Mouse (Mus musculus) midbrain, embryonic 10.5 days (tissue): ENCODE data around the gene Kiss1r. TPM values are rescaled to one million over a fixed set of nuclear protein-coding genes. Genes with fewer than 3 reads are reported as not detected.
"Not testable (repeated sequence)": the region's sequence is repeated elsewhere in the genome, so short reads cannot be mapped to it uniquely, and the experiment has no call there.

Experiments used
- DNase-seq: peaks from one replicate; pipeline ENCODE4 v3.0.0-alpha.2; 2017; ENCODE audit warnings: low spot score
- H3K27ac ChIP-seq: fragments of 300-500 bp; sonication (generic); replicated peaks from 2 replicates; pipeline ENCODE4 v1.5.1; 2016; ENCODE audit warnings: mild to moderate bottlenecking
- H3K27me3 ChIP-seq: fragments of 300-500 bp; sonication (generic); 2 replicates; pipeline ENCODE4 v1.6.1; 2016; ENCODE audit warnings: low read depth, mild to moderate bottlenecking; ENCODE audit not compliant: poor library complexity, severe bottlenecking
- H3K36me3 ChIP-seq: fragments of 300-500 bp; sonication (generic); 2 replicates; pipeline ENCODE4 v1.6.1; 2016; ENCODE audit warnings: mild to moderate bottlenecking, moderate library complexity
- H3K4me1 ChIP-seq: fragments of 300-500 bp; sonication (generic); 2 replicates; pipeline ENCODE4 v1.6.1; 2016
- H3K4me3 ChIP-seq: fragments of 300-500 bp; sonication (generic); 2 replicates; pipeline ENCODE4 v1.5.1; 2016; ENCODE audit warnings: mild to moderate bottlenecking, moderate library complexity
- H3K9me3 ChIP-seq: fragments of 300-500 bp; sonication (generic); replicated peaks from 2 replicates; pipeline ENCODE4 v1.6.1; 2016; ENCODE audit warnings: mild to moderate bottlenecking
- WGBS: fragments of 180-500 bp; shearing (Covaris S2); methylation state at CpG from one replicate; pipeline ENCODE4 v1.1.7; 2016; 5-methylcytosine and 5-hydroxymethylcytosine counted together
- polyA plus RNA-seq: library from polyadenylated mRNA; unstranded; fragments of >200 nt; fragmentation: Nextera tagmentation; extraction: Ambion mirVana; gene quantifications from 2 replicates; pipeline ENCODE4 v1.2.1, GENCODE M21; 2016

Kiss1r gene
- polyA plus RNA-seq, 1 experiment from 2014 or later: 1.0 TPM

DNA sequence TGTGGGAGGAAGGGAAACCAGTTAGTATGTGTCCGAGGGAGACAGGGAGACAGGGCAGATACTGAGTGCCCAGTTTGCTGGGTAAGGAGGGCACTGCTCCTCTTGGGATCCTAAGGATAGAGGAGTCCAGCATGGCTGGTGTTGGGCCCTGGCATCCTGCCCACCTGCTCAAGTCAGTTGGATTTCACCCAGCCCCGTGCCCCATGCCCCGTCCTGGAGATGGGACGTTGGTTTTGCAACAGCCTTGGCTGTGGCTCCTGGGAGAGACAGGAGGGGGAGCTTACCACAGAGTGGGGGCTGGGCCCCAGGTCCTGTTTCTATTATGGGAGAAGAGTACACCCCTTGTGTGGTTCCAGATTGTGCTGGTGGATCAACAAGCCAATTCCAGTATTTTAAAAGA is 32.3 kb upstream of the Kiss1r start:
- Histone ChIP-seq H3K36me3 (no peaks in the 10 kb centered on the region), H3K4me3 (no peak overlapping the region), H3K27me3 (peaks cover 58% of the 10 kb centered on the region), H3K4me1 (peaks cover 30% of the 10 kb centered on the region), H3K27ac (no peak overlapping the region), H3K9me3 (no peaks in the 10 kb centered on the region)
- DNase-seq: no peak
- WGBS: 78% methylated on average over 4 of the region's 4 CpGs

DNA sequence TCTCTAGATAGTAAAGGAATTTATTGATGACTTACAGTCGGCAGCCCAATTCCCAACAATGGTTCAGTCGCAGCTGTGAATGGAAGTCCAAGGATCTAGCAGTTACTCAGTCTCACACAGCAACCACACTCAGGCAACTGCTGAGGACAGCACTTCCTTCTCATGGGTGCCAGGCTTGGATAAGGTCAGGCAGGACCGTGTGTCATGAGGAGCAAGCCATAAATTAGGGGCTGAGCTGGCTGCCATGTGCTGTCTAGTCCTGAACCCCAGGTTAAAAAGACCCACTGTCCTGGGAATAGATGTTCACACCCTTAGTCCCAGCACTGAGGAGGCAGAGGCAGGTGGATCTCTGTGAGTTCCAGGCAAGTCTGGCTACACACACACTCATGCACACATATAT is 31.8 kb upstream of the Kiss1r start:
- 84% methylated on average over 3 of the region's 3 CpGs for WGBS
- not testable (repeated sequence) for H3K36me3 ChIP-seq, H3K9me3 ChIP-seq, DNase-seq, H3K27ac ChIP-seq, H3K4me3 ChIP-seq
- H3K27me3 ChIP-seq: peaks cover 55% of the 10 kb centered on the region
- peaks cover 26% of the 10 kb centered on the region for H3K4me1 ChIP-seq

DNA sequence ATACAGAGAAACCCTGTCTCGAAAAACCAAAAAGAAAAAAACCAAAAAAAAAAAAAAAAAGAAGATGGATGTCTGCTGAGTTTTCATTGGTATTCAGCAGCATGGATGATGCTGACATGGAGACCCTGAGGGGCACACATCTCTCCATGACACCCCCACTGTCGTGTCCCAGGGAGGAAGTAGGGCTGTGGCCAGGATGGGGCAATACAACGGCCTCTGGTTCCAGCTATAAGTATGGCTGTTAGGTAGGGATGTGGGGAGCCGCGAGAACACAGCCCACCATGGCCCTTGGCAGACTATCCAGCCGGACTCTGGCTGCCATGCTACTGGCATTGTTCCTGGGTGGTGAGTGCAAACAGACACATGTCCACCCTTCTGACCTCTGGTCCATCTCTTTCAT is 30.7 kb upstream of the Kiss1r start, which contains the start of gene Elane:
Elane (plus strand) TSS at position 194 of the 400 bp plus-strand sequence.
- peaks cover 54% of the 10 kb centered on the region for H3K27me3 ChIP-seq
- no peak for DNase-seq
- H3K4me3 ChIP-seq: no peak within 1 kb of the TSS
- WGBS: 88% methylated on average over 6 of the region's 6 CpGs
- H3K36me3 ChIP-seq: no peaks in the 10 kb centered on the region
- H3K4me1 ChIP-seq: peaks cover 21% of the 10 kb centered on the region
- H3K27ac ChIP-seq: no peak within 1 kb of the TSS
- no peaks in the 10 kb centered on the region for H3K9me3 ChIP-seq

DNA sequence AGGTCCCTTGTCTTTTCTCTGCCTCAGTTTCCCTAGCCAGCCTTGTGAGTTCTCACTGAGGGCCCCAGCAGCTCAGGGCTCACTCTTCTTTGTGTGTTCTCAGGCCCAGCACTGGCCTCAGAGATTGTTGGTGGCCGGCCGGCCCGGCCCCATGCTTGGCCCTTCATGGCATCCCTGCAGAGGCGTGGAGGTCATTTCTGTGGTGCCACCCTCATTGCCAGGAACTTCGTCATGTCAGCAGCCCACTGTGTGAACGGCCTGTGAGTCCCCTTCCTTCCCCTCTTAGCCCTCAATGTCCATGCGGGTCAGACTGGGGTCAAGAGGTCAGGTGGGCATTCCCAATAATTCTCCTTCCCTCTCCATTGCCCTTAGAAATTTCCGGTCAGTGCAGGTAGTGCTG is 30.2 kb upstream of the Kiss1r start:
- WGBS: 84% methylated on average over 8 of the region's 8 CpGs
- no peak for DNase-seq
- no peaks in the 10 kb centered on the region for H3K36me3 ChIP-seq
- H3K27ac ChIP-seq: no peak overlapping the region
- H3K9me3 ChIP-seq: no peaks in the 10 kb centered on the region
- peaks cover 52% of the 10 kb centered on the region for H3K27me3 ChIP-seq
- peaks cover 21% of the 10 kb centered on the region for H3K4me1 ChIP-seq
- H3K4me3 ChIP-seq: no peak overlapping the region

DNA sequence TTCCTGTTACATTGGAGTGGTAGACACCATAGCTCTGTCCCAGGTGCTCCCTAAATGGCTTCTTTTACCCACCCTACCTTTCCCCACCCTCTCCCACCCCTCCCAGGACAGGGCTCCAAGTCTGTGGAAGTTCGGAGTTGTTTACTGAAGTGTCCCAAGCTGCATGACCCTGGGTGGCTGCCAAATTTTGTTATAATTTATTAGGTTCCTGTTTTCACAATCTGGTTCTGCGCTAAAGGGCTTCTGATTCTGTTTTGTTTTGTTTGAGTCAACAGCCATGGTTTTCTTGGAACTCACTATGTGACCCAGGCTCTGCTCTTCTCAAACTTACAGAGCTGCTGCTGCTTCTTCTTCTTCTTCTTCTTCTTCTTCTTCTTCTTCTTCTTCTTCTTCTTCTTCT is 27.4 kb upstream of the Kiss1r start:
- DNase-seq: no peak
- 97% methylated on average over 2 of the region's 2 CpGs for WGBS
- Histone ChIP-seq H3K9me3 (no peaks in the 10 kb centered on the region), H3K27ac (no peak overlapping the region), H3K4me1 (no peaks in the 10 kb centered on the region), H3K4me3 (no peak overlapping the region), H3K36me3 (peaks cover 6% of the 10 kb centered on the region; the same call in 1 of the 2 replicates), H3K27me3 (peaks cover 29% of the 10 kb centered on the region)

DNA sequence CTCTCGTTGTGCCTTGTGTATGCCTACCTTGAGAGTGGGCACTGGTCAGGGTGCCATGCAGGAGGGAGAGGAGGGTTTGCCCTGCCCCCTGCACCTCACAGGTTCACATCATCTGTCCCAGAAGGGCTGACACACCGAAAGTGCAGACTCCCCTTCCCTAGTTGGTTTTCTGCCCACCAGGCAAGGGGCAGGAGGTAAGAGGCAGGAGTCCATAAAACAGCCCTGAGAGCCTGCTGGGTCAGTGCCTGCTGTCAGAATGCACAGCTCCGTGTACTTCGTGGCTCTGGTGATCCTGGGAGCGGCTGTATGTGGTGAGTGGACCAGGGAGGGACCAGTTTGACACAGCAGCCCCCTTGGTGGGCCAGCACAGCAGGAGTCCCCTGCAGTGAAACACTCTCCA is 26.1 kb upstream of the Kiss1r start, which contains the start of gene Cfd:
Cfd (plus strand) TSS at position 184 of the 400 bp plus-strand sequence.
- no peak within 1 kb of the TSS for H3K4me3 ChIP-seq
- WGBS: 49% methylated on average over 5 of the region's 5 CpGs
- no peaks in the 10 kb centered on the region for H3K4me1 ChIP-seq
- no peaks in the 10 kb centered on the region for H3K9me3 ChIP-seq
- H3K27ac ChIP-seq: no peak within 1 kb of the TSS
- DNase-seq: no peak
- H3K27me3 ChIP-seq: peaks cover 29% of the 10 kb centered on the region
- H3K36me3 ChIP-seq: peaks cover 18% of the 10 kb centered on the region

DNA sequence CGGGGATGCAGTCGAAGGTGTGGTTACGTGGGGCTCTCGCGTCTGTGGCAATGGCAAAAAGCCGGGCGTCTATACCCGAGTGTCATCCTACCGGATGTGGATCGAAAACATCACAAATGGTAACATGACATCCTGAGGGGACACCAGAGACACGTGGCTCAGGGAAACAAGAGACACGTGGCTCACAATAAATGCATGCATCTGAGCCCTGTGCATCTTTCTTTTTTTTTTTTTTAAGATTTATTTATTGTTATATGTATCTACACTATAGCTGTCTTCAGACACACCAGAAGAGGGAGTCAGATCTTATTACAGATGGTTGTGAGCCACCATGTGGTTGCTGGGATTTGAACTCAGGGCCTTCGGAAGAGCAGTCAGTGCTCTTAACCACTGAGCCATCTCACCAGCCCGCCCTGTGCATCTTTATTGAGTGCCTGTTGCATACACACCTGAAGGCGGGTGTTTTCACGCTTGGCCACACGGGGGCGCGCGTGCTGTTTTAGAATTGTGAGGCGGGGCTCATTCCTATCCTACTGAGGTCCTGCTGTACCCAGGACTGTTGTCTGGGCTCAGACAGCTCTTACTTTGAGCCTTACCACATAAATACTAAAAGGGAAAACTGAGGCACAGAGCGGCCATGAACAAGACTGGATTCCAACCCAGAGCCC is 24.2 kb upstream of the Kiss1r start:
- peaks cover 46% of the 10 kb centered on the region for H3K27me3 ChIP-seq
- H3K9me3 ChIP-seq, H3K4me1 ChIP-seq, H3K27ac ChIP-seq, H3K4me3 ChIP-seq: not testable (repeated sequence)
- peaks cover 37% of the 10 kb centered on the region for H3K36me3 ChIP-seq
- DNase-seq: peak; percentile 84
- 47% methylated on average over 22 of the region's 22 CpGs for WGBS

DNA sequence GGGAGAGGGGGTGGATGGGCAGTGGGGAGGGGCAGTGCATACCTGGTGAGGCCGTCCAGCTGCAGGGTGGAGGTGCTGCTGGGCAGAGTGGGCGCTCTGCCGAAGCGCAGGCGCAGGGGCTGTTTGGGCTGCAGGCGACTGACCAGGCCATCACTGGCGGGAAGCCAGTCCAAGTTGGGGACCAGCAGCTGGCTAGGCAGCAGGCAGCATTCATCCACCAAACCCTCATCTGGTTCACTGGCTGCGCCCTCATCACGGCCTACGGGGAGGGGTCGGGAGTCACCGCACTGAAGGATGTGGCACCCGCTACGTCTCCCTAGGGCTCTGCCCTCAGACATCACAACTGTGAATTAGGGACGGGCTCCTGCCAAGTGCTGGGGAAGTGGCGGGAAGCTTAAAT is 20.5 kb upstream of the Kiss1r start:
- WGBS: 95% methylated on average over 16 of the region's 16 CpGs
- Histone ChIP-seq H3K4me3 (no peak overlapping the region), H3K9me3 (no peaks in the 10 kb centered on the region)

DNA sequence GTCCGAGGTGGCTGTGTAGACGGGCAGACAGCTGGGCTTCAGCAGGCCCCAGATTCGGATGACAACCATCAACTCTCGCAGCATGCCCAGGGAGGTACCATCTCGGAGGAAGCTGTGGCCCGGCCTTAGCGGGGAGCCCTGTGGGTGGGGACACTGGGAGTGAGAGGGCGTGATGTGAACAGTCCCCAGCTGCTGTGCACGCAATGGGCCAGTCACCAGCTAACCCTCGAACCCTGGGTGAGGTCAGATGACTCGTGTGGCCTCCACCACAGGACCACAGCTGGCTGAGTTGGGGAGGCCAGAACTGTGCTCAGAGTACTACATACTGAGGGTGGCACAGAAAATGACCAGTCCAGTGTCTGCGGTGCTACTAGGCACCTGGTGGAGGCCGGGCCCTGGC is 20.0 kb upstream of the Kiss1r start:
- Histone ChIP-seq H3K4me3 (no peak overlapping the region), H3K36me3 (peaks cover 68% of the 10 kb centered on the region), H3K9me3 (no peaks in the 10 kb centered on the region), H3K27me3 (peaks cover 62% of the 10 kb centered on the region), H3K4me1 (peaks cover 26% of the 10 kb centered on the region), H3K27ac (no peak overlapping the region)
- no peak for DNase-seq
- WGBS: 92% methylated on average over 13 of the region's 13 CpGs

More for the DNA sequence above, 20.5 kb upstream of the Kiss1r start:
- Histone ChIP-seq H3K27me3 (peaks cover 60% of the 10 kb centered on the region), H3K4me1 (peaks cover 21% of the 10 kb centered on the region), H3K36me3 (peaks cover 62% of the 10 kb centered on the region), H3K27ac (no peak overlapping the region)
- no peak for DNase-seq

DNA sequence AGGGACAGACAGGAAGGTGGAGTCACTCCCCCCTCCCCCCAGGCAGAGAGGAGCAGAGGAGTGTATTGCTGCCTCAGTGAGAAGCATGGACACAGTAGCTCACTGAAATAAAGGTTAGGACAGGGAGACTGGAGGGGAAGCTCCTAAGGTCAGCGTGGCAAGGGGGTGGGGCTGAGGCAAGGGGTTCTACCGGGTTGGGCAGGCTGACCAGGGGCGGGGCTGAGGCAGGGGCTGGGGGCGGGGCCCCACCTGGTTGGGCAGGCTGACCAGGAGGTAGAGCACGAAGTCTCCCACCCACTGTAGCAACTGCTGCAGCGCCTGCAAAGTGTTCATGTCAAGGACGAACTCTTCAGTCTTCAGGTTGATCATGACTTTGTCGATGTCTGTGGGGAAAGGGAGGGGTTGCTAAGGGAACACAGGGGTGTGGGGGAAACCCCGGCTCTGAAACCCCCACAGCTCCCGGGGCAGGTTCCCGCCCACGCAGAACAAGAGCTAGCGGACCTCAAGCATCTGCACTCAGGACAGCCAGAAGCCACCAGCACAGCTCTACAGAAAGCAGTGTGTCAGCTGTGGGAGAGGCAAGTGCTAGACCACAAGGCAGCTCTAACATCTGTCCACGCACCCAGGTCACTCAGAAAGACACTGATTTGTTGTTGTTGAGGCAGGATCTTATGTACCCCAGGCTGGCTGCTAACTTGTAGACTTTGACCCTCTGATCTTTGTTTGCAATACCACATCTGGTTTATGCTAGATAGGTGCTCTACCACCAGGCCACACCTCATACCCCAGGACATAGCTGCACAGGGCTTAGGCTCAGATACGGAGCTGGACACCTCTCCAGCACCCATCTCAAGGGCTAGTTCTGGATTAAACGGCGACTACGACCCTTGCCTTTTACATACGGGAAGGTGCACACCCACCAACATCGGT is 19.2 kb upstream of the Kiss1r start:
- no peak overlapping the region for H3K27ac ChIP-seq
- no peak overlapping the region for H3K4me3 ChIP-seq
- peaks cover 32% of the 10 kb centered on the region for H3K4me1 ChIP-seq
- peaks cover 74% of the 10 kb centered on the region for H3K36me3 ChIP-seq
- no peak for DNase-seq
- no peaks in the 10 kb centered on the region for H3K9me3 ChIP-seq
- WGBS: 54% methylated on average over 20 of the region's 20 CpGs
- peaks cover 69% of the 10 kb centered on the region for H3K27me3 ChIP-seq

DNA sequence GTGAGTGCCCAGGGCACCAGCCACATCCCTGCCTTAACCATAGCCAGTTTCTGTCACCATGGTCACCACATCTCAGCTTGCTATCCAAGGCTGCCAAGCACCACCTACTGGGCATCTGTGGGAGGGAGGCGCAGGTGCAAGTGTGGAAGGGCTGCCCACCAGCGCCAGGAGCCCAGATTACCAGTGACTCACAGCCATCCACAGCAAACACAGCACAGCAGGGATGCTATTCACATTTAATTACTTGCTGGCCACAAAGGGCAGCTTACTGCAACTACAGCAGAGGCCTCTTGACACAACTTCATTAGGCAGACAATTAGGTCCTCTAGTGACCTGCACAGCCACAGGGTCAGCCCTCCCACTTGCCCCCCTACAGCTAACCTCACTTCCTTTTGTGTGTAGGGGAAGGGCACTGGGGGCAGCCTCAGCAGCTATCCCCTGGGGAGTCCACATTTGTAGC is 15.8 kb upstream of the Kiss1r start:
- peak; percentile 51 for DNase-seq

DNA sequence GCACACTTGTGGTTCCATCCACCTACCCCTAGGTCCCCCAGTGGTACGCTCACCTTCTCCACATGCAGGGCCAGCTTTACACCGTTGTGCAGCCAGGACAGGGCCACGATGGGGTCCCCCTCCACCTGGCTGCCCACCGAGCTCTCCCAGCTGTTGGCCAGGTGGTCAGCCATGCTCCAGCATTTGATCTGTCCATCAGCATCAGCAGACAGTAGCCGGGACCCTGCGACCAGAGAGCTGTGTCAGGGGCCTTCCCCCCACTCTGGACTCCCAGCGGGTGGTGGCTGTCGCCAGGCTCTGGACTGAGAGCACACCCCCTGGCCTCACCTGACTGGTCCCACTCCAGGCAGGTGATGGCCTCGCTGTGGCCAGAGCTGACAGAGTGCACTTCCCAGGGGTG is 10.1 kb upstream of the Kiss1r start:
- Histone ChIP-seq H3K36me3 (peaks cover 70% of the 10 kb centered on the region), H3K27me3 (peaks cover 39% of the 10 kb centered on the region), H3K4me3 (no peak overlapping the region), H3K27ac (no peak overlapping the region), H3K9me3 (no peaks in the 10 kb centered on the region), H3K4me1 (peaks cover 32% of the 10 kb centered on the region)
- 91% methylated on average over 9 of the region's 9 CpGs for whole genome bisulfite sequencing
- no peak for DNase-seq

More for the DNA sequence above, 15.8 kb upstream of the Kiss1r start:
- Histone ChIP-seq H3K4me3 (no peak overlapping the region), H3K27ac (no peak overlapping the region), H3K9me3 (no peaks in the 10 kb centered on the region), H3K36me3 (peaks cover 86% of the 10 kb centered on the region), H3K4me1 (peaks cover 33% of the 10 kb centered on the region), H3K27me3 (peaks cover 82% of the 10 kb centered on the region)
- 13% methylated on average over 2 of the region's 2 CpGs for whole genome bisulfite sequencing

DNA sequence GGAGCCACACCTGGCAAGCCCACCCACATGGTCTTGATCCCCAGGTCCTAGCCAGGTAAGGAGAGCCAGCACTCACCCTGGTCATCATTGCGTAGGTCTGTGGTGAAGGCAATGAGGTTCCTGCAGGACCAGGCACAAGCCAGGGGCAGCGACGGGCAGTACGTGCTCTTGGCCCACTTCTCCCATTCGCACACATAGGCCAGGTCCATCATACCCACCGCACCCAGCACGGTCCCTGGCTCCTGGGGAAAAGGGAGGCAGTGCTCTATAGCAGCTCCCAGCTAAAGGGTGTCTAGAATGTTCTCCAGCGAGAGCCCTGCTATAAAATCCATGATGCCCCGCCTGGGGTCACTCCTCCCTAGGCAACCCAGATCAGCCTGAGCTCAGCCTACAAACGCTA is 9.4 kb upstream of the Kiss1r start:
- H3K27ac ChIP-seq: 0 out of 2 replicates have a peak overlapping the region, but pooled peaks have one; percentile 100

More for the DNA sequence above, 9.4 kb upstream of the Kiss1r start:
- H3K36me3 ChIP-seq: peaks cover 71% of the 10 kb centered on the region
- H3K4me1 ChIP-seq: peaks cover 27% of the 10 kb centered on the region
- DNase-seq: no peak
- peaks cover 33% of the 10 kb centered on the region for H3K27me3 ChIP-seq
- H3K9me3 ChIP-seq: no peaks in the 10 kb centered on the region
- H3K4me3 ChIP-seq: peak overlapping the region; percentile 83; the same call in 1 of the 2 replicates
- 96% methylated on average over 10 of the region's 10 CpGs for WGBS
